Mouse (Mus musculus) embryo, embryonic 10.5 days (tissue): ENCODE data around the gene Itga8.
A peak's percentile ranks its signal among the peaks of the same experiment; 100 is the strongest.

Experiments
- DNase-seq: peaks from one replicate; pipeline ENCODE4 v3.0.0-alpha.2; 2015; ENCODE audit warnings: low spot score

The Itga8 gene

DNA sequence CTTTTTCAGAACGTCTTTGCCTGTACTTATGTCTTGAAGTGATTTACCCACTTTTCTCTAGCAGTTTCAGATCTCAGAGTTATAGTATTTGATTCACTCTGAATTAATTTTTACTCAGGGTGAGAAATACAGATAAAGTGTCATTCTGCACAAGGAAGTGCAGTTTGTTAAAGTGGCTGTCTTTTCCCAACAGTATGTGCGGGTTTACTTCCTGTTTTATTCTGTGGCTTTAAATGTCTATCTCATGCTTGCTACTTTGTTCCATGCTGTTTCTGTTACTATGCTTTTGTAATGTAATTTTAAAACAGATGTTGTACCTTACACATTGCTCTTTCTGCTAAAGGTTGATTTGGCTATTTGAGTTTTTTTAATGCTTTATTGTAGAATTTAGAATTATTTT, 216.2 kb downstream of the Itga8 start:
- no peak for DNase-seq

DNA sequence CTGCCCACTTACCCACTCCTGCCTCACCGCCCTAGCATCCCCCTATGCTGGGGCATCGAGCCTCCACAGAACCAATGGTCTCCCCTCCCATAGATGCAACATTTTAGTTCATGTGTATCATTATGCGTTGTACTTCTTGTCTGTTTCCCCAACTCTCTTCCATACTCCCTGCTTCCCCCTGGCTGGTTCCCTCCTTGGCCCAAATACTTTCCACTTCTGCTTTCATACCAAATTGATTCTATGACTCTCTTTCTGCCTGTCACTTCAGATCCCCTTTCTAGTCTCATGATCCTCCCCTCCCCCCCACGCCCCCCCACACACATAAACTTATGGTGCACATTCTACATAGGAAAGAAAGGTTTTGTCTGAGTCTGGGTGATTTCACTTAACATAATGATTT, 217.4 kb downstream of the Itga8 start:
- DNase-seq = no peak

DNA sequence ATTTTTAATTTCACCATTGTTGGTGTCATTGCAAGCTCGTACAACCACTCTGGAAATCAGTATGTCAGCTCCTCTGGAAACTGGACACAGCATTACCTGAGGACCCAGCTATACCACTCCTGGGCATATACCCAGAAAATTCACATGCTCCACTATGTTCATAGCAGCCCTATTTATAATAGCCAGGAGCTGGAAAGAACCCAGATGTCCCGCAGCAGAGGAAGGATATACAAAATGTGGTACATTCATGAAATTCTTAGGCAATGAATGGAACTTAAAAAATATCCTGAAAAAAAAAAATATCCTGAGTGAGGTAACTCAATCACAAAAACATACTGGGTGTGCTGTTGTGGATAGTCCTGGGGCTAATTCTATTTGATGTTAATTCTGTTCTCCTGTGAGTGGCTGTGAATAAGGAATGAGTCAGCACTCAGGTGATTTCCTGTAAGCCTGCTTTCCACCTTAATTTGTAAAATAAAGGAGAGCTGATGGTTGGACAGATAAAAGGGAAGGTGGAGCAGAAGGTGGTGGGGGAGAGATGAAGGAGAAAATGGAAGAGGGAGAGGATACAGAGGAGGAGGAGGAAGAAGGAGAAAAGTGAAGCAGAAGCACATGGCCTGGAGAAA, 224.3 kb downstream of the Itga8 start:
- DNase-seq = no peak

DNA sequence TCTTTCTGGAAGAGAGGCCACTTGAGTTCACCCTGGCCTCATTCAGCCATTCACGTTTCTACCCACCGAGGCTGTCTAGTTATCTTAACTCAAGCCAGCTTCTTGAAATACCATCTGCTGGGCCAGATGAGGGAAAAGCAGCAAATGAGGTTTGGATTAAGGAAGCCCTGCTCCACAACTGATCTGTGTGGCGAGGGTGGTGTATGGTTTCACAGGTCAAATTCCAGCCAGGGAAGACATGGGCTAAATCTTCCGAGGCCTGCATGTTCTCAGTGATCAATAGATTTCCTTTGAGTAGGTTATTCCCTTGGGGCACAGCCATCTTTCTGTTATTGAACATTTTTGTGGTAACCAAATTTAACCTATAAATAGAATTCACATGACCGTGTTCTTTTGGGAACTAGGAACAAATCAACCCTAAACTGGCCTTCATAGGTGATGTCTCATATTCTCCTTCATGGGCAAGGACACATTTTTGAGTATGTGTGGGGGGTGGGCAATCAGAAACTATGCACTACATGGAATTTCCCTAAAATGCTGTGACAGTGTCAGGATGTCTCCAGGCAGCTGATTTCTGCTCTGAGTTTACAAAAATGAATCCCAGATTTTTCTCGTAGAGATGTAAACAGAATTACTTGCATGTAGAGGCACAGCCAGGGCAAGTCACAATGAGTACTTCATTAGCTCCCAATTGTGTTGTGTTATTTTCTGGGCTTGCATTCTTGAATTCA, 235.9 kb downstream of the Itga8 start:
- peak; percentile 78 for DNase-seq

DNA sequence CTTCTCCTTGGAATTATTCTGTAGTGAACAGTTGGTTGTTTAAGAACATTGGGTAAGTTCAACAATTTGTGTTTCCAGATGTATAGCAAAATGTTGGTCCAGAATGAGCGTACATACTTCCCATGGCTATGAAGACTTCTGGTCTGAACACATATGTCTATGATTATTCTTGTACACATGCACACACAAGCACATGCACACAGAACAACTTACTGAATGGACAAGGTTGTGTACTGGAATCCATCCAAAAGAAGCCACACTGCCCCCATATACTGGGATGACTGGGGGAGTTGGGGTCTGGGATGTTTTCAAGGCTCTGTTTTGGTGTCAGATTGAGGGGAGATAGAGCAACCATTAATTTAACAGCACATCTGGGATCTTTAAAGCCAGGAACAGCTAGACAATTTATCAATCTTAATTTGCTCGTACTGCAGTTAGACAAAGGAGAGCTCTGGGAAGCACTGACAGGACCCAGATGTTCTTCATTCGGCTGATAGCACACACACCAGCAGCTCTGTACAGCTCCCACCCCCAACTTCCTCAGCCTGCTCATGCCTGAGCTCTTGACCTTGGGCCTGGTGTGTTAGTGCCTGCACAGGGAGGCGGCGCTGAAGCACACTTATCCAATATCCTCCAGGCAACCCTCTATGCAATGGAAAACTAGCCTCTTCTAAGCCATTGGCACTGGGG, 241.5 kb downstream of the Itga8 start:
- peak; percentile 82 for DNase-seq
